Mouse (Mus musculus) brain, embryonic 14.5 days (tissue): Measurements from ENCODE around the gene Megf6.

ENCODE experiments used
- CTCF ChIP-seq: fragments of 200-500 bp; IDR thresholded peaks from 2 replicates; pipeline ENCODE4 v1.5.1; 2012; ENCODE audit warnings: inconsistent platforms, mild to moderate bottlenecking, moderate library complexity, borderline replicate concordance; ENCODE audit not compliant: insufficient read depth, insufficient read length; ENCODE audit errors: extremely low read depth
- POLR2A ChIP-seq: fragments of 200-500 bp; IDR thresholded peaks from 2 replicates; pipeline ENCODE4 v1.6.1; 2012; ENCODE audit warnings: mild to moderate bottlenecking, inconsistent platforms, borderline replicate concordance; ENCODE audit not compliant: poor library complexity, insufficient read depth, insufficient read length, severe bottlenecking; ENCODE audit errors: extremely low read depth

DNA sequence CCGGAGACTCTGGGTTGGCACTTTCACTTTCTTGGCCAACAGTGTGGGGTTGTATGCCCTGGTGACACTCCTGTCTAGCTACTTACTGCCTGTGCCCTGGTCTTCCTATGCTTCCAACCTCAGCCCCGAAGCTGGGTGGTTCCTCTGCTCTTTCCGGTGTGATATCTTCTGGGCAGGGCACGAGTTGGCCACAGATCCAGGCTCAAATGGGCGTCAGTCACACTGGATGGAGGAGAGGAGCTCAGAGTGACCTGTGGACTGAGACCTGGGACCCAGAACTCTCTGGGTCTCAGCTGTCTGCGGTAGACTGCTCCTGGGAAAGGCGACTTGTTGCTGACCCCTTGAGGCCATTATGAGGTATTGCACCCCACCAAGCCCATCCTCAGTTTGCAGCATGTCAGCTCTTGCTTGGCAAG is 130.9 kb downstream of the Megf6 start, which contains the start of gene Arhgef16:
- peak; percentile 95 for TF ChIP-seq CTCF
- no peak for TF ChIP-seq POLR2A
